Mouse (Mus musculus) stomach, postnatal 0 days (tissue): ENCODE results near the gene Cecr2.

Source experiments
- CTCF ChIP-seq: IDR thresholded peaks from 2 replicates; pipeline ENCODE4 v1.5.1; 2016; ENCODE audit warnings: antibody characterized with exemption, low read depth, mild to moderate bottlenecking, moderate library complexity
- EP300 ChIP-seq: optimal IDR thresholded peaks from 2 replicates; pipeline ENCODE3; 2016; ENCODE audit warnings: antibody characterized with exemption

- TF ChIP-seq CTCF (no peak), EP300 (no peak)
Observed at GRCm38 (mm10) chr6:120790717-120791116, 124.5 kb downstream of the Cecr2 start.
